Comparison of ENCODE assay signal across 8 mouse cellular contexts in genomic region chr1:75211141-75211708, GRCm38 (mm10). TPM values are rescaled to one million over a fixed set of nuclear protein-coding genes. Genes with fewer than 3 reads are reported as not detected.
DNase-seq lines count a peak whose midpoint lies in the region; ATAC-seq and TF ChIP-seq lines count a peak whose summit lies in the region.

No protein-coding gene starts in this region.

- H3K9me3 ChIP-seq in hindbrain, embryonic 15.5 days = no peaks in the 10 kb centered on the region
- no peaks in the 10 kb centered on the region for H3K9me3 ChIP-seq in midbrain, embryonic 13.5 days

- H3K27ac ChIP-seq in bone marrow macrophage, adult 2 months (ENCODE audit: insufficient read depth, low read depth, low read length) = no peak overlapping the region
- peak overlapping the region; percentile 47; the same call in 1 of the 2 replicates for H3K27ac ChIP-seq in hindbrain, embryonic 15.5 days (replicated peaks)
- H3K27ac ChIP-seq in midbrain, embryonic 13.5 days = no peak overlapping the region

- peak overlapping the region; percentile 96 for H3K4me3 ChIP-seq in bone marrow macrophage, adult 2 months (ENCODE audit: insufficient read depth, low read length)
- H3K4me3 ChIP-seq in hindbrain, embryonic 15.5 days = peak overlapping the region; percentile 92
- peak overlapping the region; percentile 98 for H3K4me3 ChIP-seq in midbrain, embryonic 13.5 days (replicated peaks)

- TF ChIP-seq CTCF in bone marrow macrophage, adult 2 months (IDR thresholded peaks at IDR 0.05; ENCODE audit: low read depth, low read length) = no peak

- H3K4me1 ChIP-seq in bone marrow macrophage, adult 2 months (ENCODE audit: control insufficient read depth, insufficient read depth, low read length) = peaks cover 43% of the 10 kb centered on the region
- H3K4me1 ChIP-seq in hindbrain, embryonic 15.5 days (replicated peaks) = peaks cover 48% of the 10 kb centered on the region
- peaks cover 51% of the 10 kb centered on the region for H3K4me1 ChIP-seq in midbrain, embryonic 13.5 days (replicated peaks)

- peak overlapping the region; percentile 96 for H3K4me2 ChIP-seq in hindbrain, embryonic 15.5 days
- H3K4me2 ChIP-seq in midbrain, embryonic 13.5 days (replicated peaks) = peak overlapping the region; percentile 99

- ATAC-seq in hindbrain, embryonic 15.5 days (ENCODE audit: low FRiP score, low read depth) = peak; percentile 31
- ATAC-seq in midbrain, embryonic 13.5 days = peak; percentile 35

- 15% methylated on average over 17 of the region's 17 CpGs for WGBS in hindbrain, embryonic 15.5 days
- 14% methylated on average over 17 of the region's 17 CpGs for WGBS in midbrain, embryonic 13.5 days

- peak overlapping the region; percentile 97 for H3K9ac ChIP-seq in hindbrain, embryonic 15.5 days
- H3K9ac ChIP-seq in midbrain, embryonic 13.5 days (replicated peaks) = peak overlapping the region; percentile 95

- H3K27me3 ChIP-seq in hindbrain, embryonic 15.5 days = 0 out of 2 replicates have a peak, but pooled peaks cover 4% of the 10 kb centered on the region
- H3K27me3 ChIP-seq in midbrain, embryonic 13.5 days = peaks cover 9% of the 10 kb centered on the region

- TF ChIP-seq POLR2A in bone marrow macrophage, adult 2 months (IDR thresholded peaks at IDR 0.05; ENCODE audit: borderline replicate concordance, low read depth, low read length) = no peak

- peak; percentile 61 for DNase-seq in kidney, adult 9 months
- DNase-seq in kidney, postnatal 10 days = no peak
- no peak for DNase-seq in cerebellum, postnatal 4 days (ENCODE audit: low spot score in 2 of 2)
- DNase-seq in frontal cortex, postnatal 36 days (ENCODE audit: low spot score in 2 of 2) = no peak
- DNase-seq in adrenal gland, postnatal 4 days (ENCODE audit: low spot score in 2 of 2) = no peak

- H3K36me3 ChIP-seq in hindbrain, embryonic 15.5 days = peaks cover 18% of the 10 kb centered on the region
- H3K36me3 ChIP-seq in midbrain, embryonic 13.5 days = peaks cover 42% of the 10 kb centered on the region

RNA-seq across cellular contexts. Expression of gene Stk16, which starts 0.6 kb away (rescaled TPM):
- polyA plus RNA-seq in bone marrow macrophage, adult 2 months (2012; ENCODE audit: insufficient read depth, insufficient read length, missing spikeins) = 41.9 and 46.0 TPM in 2 replicates
- polyA plus RNA-seq in hindbrain, embryonic 15.5 days (2015; fragmentation: Nextera tagmentation; extraction: Ambion mirVana) = 146 and 147 TPM in 2 replicates
- polyA plus RNA-seq in midbrain, embryonic 13.5 days (2015; fragmentation: Nextera tagmentation; extraction: Ambion mirVana) = 137 and 152 TPM in 2 replicates
- 100 to 1,000 TPM in 1 of 2 experiments, 10 to 100 TPM in 1; 96.8 to 110 TPM for total RNA-seq in adrenal gland, postnatal 4 days (2021)

RNA-seq across cellular contexts. Expression of gene Glb1l, which starts 0.6 kb away (rescaled TPM):
- 27.1 and 28.0 TPM in 2 replicates for polyA plus RNA-seq in bone marrow macrophage, adult 2 months (2012; ENCODE audit: insufficient read depth, insufficient read length, missing spikeins)
- polyA plus RNA-seq in hindbrain, embryonic 15.5 days (2015; fragmentation: Nextera tagmentation; extraction: Ambion mirVana) = 20.3 and 22.0 TPM in 2 replicates
- 24.3 and 24.9 TPM in 2 replicates for polyA plus RNA-seq in midbrain, embryonic 13.5 days (2015; fragmentation: Nextera tagmentation; extraction: Ambion mirVana)
- total RNA-seq in adrenal gland, postnatal 4 days (2021) = 10 to 100 TPM; 45.2 to 67.4 TPM

RNA-seq across cellular contexts. Expression of gene Tuba4a, which starts 8.4 kb away (rescaled TPM):
- polyA plus RNA-seq in bone marrow macrophage, adult 2 months (2012; ENCODE audit: insufficient read depth, insufficient read length, missing spikeins) = 38.7 and 47.0 TPM in 2 replicates
- 26.8 and 28.1 TPM in 2 replicates for polyA plus RNA-seq in hindbrain, embryonic 15.5 days (2015; fragmentation: Nextera tagmentation; extraction: Ambion mirVana)
- polyA plus RNA-seq in midbrain, embryonic 13.5 days (2015; fragmentation: Nextera tagmentation; extraction: Ambion mirVana) = 3.9 and 5.3 TPM in 2 replicates
- total RNA-seq in adrenal gland, postnatal 4 days (2021) = 10 to 100 TPM; 46.4 to 54.4 TPM

RNA-seq across cellular contexts. Expression of gene Atg9a, which starts 19.2 kb away (rescaled TPM):
- polyA plus RNA-seq in bone marrow macrophage, adult 2 months (2012; ENCODE audit: insufficient read depth, insufficient read length, missing spikeins) = 30.2 and 33.5 TPM in 2 replicates
- polyA plus RNA-seq in hindbrain, embryonic 15.5 days (2015; fragmentation: Nextera tagmentation; extraction: Ambion mirVana) = 57.5 and 66.3 TPM in 2 replicates
- 39.8 and 43.1 TPM in 2 replicates for polyA plus RNA-seq in midbrain, embryonic 13.5 days (2015; fragmentation: Nextera tagmentation; extraction: Ambion mirVana)
- 10 to 100 TPM; 38.0 to 41.8 TPM for total RNA-seq in adrenal gland, postnatal 4 days (2021)

RNA-seq across cellular contexts. Expression of gene Ankzf1, which starts 19.3 kb away (rescaled TPM):
- 19.6 and 29.7 TPM in 2 replicates for polyA plus RNA-seq in bone marrow macrophage, adult 2 months (2012; ENCODE audit: insufficient read depth, insufficient read length, missing spikeins)
- polyA plus RNA-seq in hindbrain, embryonic 15.5 days (2015; fragmentation: Nextera tagmentation; extraction: Ambion mirVana) = 23.2 and 24.2 TPM in 2 replicates
- 23.9 and 27.5 TPM in 2 replicates for polyA plus RNA-seq in midbrain, embryonic 13.5 days (2015; fragmentation: Nextera tagmentation; extraction: Ambion mirVana)
- 10 to 100 TPM; 23.0 to 27.3 TPM for total RNA-seq in adrenal gland, postnatal 4 days (2021)
